Mouse (Mus musculus) olfactory bulb, adult 2 months (tissue): ENCODE data around the gene Nsun2.

Source experiments
- CTCF ChIP-seq: fragments of 200-500 bp; IDR thresholded peaks from 2 replicates; pipeline ENCODE4 v1.5.1; 2012; ENCODE audit warnings: low read depth, mild to moderate bottlenecking, low read length, moderate library complexity; ENCODE audit not compliant: insufficient read depth
- POLR2A ChIP-seq: fragments of 200-500 bp; IDR thresholded peaks from 2 replicates; pipeline ENCODE4 v1.6.1; 2012; ENCODE audit warnings: mild to moderate bottlenecking, low read depth, low read length, moderate library complexity; ENCODE audit not compliant: insufficient read depth

- TF ChIP-seq CTCF (no peak), POLR2A (no peak)
These were observed 43.8 kb upstream of the Nsun2 start for GRCm38 (mm10) chr13:69489777-69490176.
